Mouse (Mus musculus) kidney, adult 2 months (tissue): Measurements from ENCODE around the gene Pde4c.

Source experiments
- CTCF ChIP-seq: fragments of 200-500 bp; conservative IDR thresholded peaks from 2 replicates; pipeline ENCODE4 v1.5.1; 2011; ENCODE audit warnings: low read depth, mild to moderate bottlenecking, control low read depth, low read length, moderate library complexity, mixed read lengths; ENCODE audit not compliant: insufficient read depth, insufficient read length
- POLR2A ChIP-seq: fragments of 200-500 bp; IDR thresholded peaks from one replicate; pipeline ENCODE4 v1.6.1; 2011; ENCODE audit warnings: low read depth, low read length, control low read depth

GRCm38 (mm10) chr8:70780093-70780492 lies 56.6 kb downstream of the Pde4c start:
- TF ChIP-seq CTCF (no peak), POLR2A (no peak)
